Mouse (Mus musculus): ENCODE measurements at regions not wholly inside any gene's neighbourhood (a gene's known extent, or its start where the extent isn't known, plus 50 kb on each side); places are given as distances from the start of the nearest gene placed in this dataset.

GRCm38 (mm10) chr13:44449216-44449830 lies 280.0 kb upstream of the Jarid2 start:
- TF ChIP-seq CTCF (IDR thresholded peaks at IDR 0.05; ENCODE audit: insufficient read depth, low read length) = no peak
- TF ChIP-seq POLR2A (IDR thresholded peaks at IDR 0.05; ENCODE audit: borderline replicate concordance, extremely low read depth, low read depth, low read length) = no peak
- H3K4me3 ChIP-seq (replicated peaks; ENCODE audit: extremely low read depth, low read depth, low read length) = no peak overlapping the region
- H3K4me1 ChIP-seq (ENCODE audit: control insufficient read depth, insufficient read depth, low read length) = no peaks in the 10 kb centered on the region
- WGBS = 30% methylated on average over 1 of the region's 1 CpGs
- DNase-seq = no peak

GRCm38 (mm10) chr13:44451224-44451623 lies 278.1 kb upstream of the Jarid2 start:
- Histone ChIP-seq H3K4me1 (ENCODE audit: control insufficient read depth, insufficient read depth, low read length) (no peaks in the 10 kb centered on the region), H3K4me3 (replicated peaks; ENCODE audit: extremely low read depth, low read depth, low read length) (no peak overlapping the region)
- 85% methylated on average over 5 of the region's 5 CpGs for WGBS
- no peak for DNase-seq
- TF ChIP-seq POLR2A (IDR thresholded peaks at IDR 0.05; ENCODE audit: borderline replicate concordance, extremely low read depth, low read depth, low read length) = no peak
- TF ChIP-seq CTCF (IDR thresholded peaks at IDR 0.05; ENCODE audit: insufficient read depth, low read length) = no peak

GRCm38 (mm10) chr13:44453131-44453530 lies 276.1 kb upstream of the Jarid2 start:
- H3K4me3 ChIP-seq (replicated peaks; ENCODE audit: extremely low read depth, low read depth, low read length) = no peak overlapping the region
- TF ChIP-seq POLR2A (IDR thresholded peaks at IDR 0.05; ENCODE audit: borderline replicate concordance, extremely low read depth, low read depth, low read length) (no peak), CTCF (IDR thresholded peaks at IDR 0.05; ENCODE audit: insufficient read depth, low read length) (no peak)
- no peaks in the 10 kb centered on the region for H3K4me1 ChIP-seq (ENCODE audit: control insufficient read depth, insufficient read depth, low read length)
- 90% methylated on average over 7 of the region's 7 CpGs for WGBS
- no peak for DNase-seq

- no peak for DNase-seq
- TF ChIP-seq CTCF (IDR thresholded peaks at IDR 0.05; ENCODE audit: insufficient read depth, low read length) (no peak), POLR2A (IDR thresholded peaks at IDR 0.05; ENCODE audit: borderline replicate concordance, extremely low read depth, low read depth, low read length) (no peak)
- WGBS = 62% methylated on average over 9 of the region's 9 CpGs
- no peaks in the 10 kb centered on the region for H3K4me1 ChIP-seq (ENCODE audit: control insufficient read depth, insufficient read depth, low read length)
- no peak overlapping the region for H3K4me3 ChIP-seq (replicated peaks; ENCODE audit: extremely low read depth, low read depth, low read length)
Measured at GRCm38 (mm10) chr13:44454136-44454535, 275.1 kb upstream of the Jarid2 start.

- TF ChIP-seq CTCF (IDR thresholded peaks at IDR 0.05; ENCODE audit: insufficient read depth, low read length) (no peak), POLR2A (IDR thresholded peaks at IDR 0.05; ENCODE audit: borderline replicate concordance, extremely low read depth, low read depth, low read length) (no peak)
- WGBS = 68% methylated on average over 5 of the region's 5 CpGs
- DNase-seq = no peak
Measured at GRCm38 (mm10) chr13:44455193-44455592, 274.1 kb upstream of the Jarid2 start.

GRCm38 (mm10) chr13:44458744-44459143 lies 270.5 kb upstream of the Jarid2 start:
- 91% methylated on average over 3 of the region's 3 CpGs for WGBS
- H3K4me1 ChIP-seq (ENCODE audit: control insufficient read depth, insufficient read depth, low read length) = no peaks in the 10 kb centered on the region
- TF ChIP-seq CTCF (IDR thresholded peaks at IDR 0.05; ENCODE audit: insufficient read depth, low read length) (no peak), POLR2A (IDR thresholded peaks at IDR 0.05; ENCODE audit: borderline replicate concordance, extremely low read depth, low read depth, low read length) (no peak)
- DNase-seq = no peak
- H3K4me3 ChIP-seq (replicated peaks; ENCODE audit: extremely low read depth, low read depth, low read length) = no peak overlapping the region

More at GRCm38 (mm10) chr13:44455193-44455592, 274.1 kb upstream of the Jarid2 start:
- no peak overlapping the region for H3K4me3 ChIP-seq (replicated peaks; ENCODE audit: extremely low read depth, low read depth, low read length)
- H3K4me1 ChIP-seq (ENCODE audit: control insufficient read depth, insufficient read depth, low read length) = no peaks in the 10 kb centered on the region

- no peak overlapping the region for H3K4me3 ChIP-seq (replicated peaks; ENCODE audit: extremely low read depth, low read depth, low read length)
- DNase-seq = no peak
- WGBS = 90% methylated on average over 4 of the region's 4 CpGs
Measured at GRCm38 (mm10) chr13:44459148-44459547, 270.1 kb upstream of the Jarid2 start.

GRCm38 (mm10) chr13:44463675-44464074 lies 265.6 kb upstream of the Jarid2 start:
- H3K4me1 ChIP-seq (ENCODE audit: control insufficient read depth, insufficient read depth, low read length) = no peaks in the 10 kb centered on the region
- TF ChIP-seq POLR2A (IDR thresholded peaks at IDR 0.05; ENCODE audit: borderline replicate concordance, extremely low read depth, low read depth, low read length) (no peak), CTCF (IDR thresholded peaks at IDR 0.05; ENCODE audit: insufficient read depth, low read length) (no peak)
- WGBS = 96% methylated on average over 4 of the region's 4 CpGs

More at GRCm38 (mm10) chr13:44459148-44459547, 270.1 kb upstream of the Jarid2 start:
- no peaks in the 10 kb centered on the region for H3K4me1 ChIP-seq (ENCODE audit: control insufficient read depth, insufficient read depth, low read length)
- TF ChIP-seq CTCF (IDR thresholded peaks at IDR 0.05; ENCODE audit: insufficient read depth, low read length) = no peak
- TF ChIP-seq POLR2A (IDR thresholded peaks at IDR 0.05; ENCODE audit: borderline replicate concordance, extremely low read depth, low read depth, low read length) = no peak

GRCm38 (mm10) chr13:44465567-44465966 lies 263.7 kb upstream of the Jarid2 start:
- 79% methylated on average over 7 of the region's 7 CpGs for WGBS
- TF ChIP-seq CTCF (IDR thresholded peaks at IDR 0.05; ENCODE audit: insufficient read depth, low read length) = no peak
- TF ChIP-seq POLR2A (IDR thresholded peaks at IDR 0.05; ENCODE audit: borderline replicate concordance, extremely low read depth, low read depth, low read length) = no peak
- no peak overlapping the region for H3K4me3 ChIP-seq (replicated peaks; ENCODE audit: extremely low read depth, low read depth, low read length)
- H3K4me1 ChIP-seq (ENCODE audit: control insufficient read depth, insufficient read depth, low read length) = no peaks in the 10 kb centered on the region
- no peak for DNase-seq

More at GRCm38 (mm10) chr13:44463675-44464074, 265.6 kb upstream of the Jarid2 start:
- no peak overlapping the region for H3K4me3 ChIP-seq (replicated peaks; ENCODE audit: extremely low read depth, low read depth, low read length)
- DNase-seq = no peak

GRCm38 (mm10) chr13:44468963-44469674 lies 260.2 kb upstream of the Jarid2 start:
- no peaks in the 10 kb centered on the region for H3K4me1 ChIP-seq (ENCODE audit: control insufficient read depth, insufficient read depth, low read length)
- DNase-seq = no peak
- TF ChIP-seq POLR2A (IDR thresholded peaks at IDR 0.05; ENCODE audit: borderline replicate concordance, extremely low read depth, low read depth, low read length) (no peak), CTCF (IDR thresholded peaks at IDR 0.05; ENCODE audit: insufficient read depth, low read length) (no peak)
- H3K4me3 ChIP-seq (replicated peaks; ENCODE audit: extremely low read depth, low read depth, low read length) = no peak overlapping the region
- WGBS = 65% methylated on average over 14 of the region's 14 CpGs

Data from lung, adult 2 months (tissue).